Mouse (Mus musculus) neural tube, embryonic 15.5 days (tissue): Measurements from ENCODE around the gene Rnf214. TPM values are rescaled to one million over a fixed set of nuclear protein-coding genes. Genes with fewer than 3 reads are reported as not detected.

Experiments used
- ATAC-seq: fragments of 200-750 bp; cut with Nextera tagmentation; 2 replicates; pipeline ENCODE4 v1.8.0; 2017; ENCODE audit warnings: mild to moderate bottlenecking, moderate TSS enrichment, moderate library complexity; ENCODE audit not compliant: low FRiP score
- H3K27ac ChIP-seq: fragments of 300-500 bp; sonication (generic); replicated peaks from 2 replicates; pipeline ENCODE4 v1.5.1; 2015; ENCODE audit warnings: mild to moderate bottlenecking, inconsistent platforms
- H3K27me3 ChIP-seq: fragments of 300-500 bp; sonication (generic); replicated peaks from 2 replicates; pipeline ENCODE4 v1.6.1; 2015; ENCODE audit warnings: inconsistent platforms
- H3K36me3 ChIP-seq: fragments of 300-500 bp; sonication (generic); 2 replicates; pipeline ENCODE4 v1.6.1; 2015; ENCODE audit warnings: inconsistent platforms
- H3K4me1 ChIP-seq: fragments of 300-500 bp; sonication (generic); 2 replicates; pipeline ENCODE4 v1.6.1; 2015; ENCODE audit warnings: inconsistent platforms
- H3K4me2 ChIP-seq: fragments of 300-500 bp; sonication (generic); 2 replicates; pipeline ENCODE4 v1.6.1; 2015; ENCODE audit warnings: inconsistent platforms, mild to moderate bottlenecking, moderate library complexity
- H3K4me3 ChIP-seq: fragments of 300-500 bp; sonication (generic); replicated peaks from 2 replicates; pipeline ENCODE4 v1.5.1; 2015; ENCODE audit warnings: mild to moderate bottlenecking, inconsistent platforms
- H3K9ac ChIP-seq: fragments of 300-500 bp; sonication (generic); replicated peaks from 2 replicates; pipeline ENCODE4 v1.6.1; 2015; ENCODE audit warnings: mild to moderate bottlenecking, inconsistent platforms
- H3K9me3 ChIP-seq: fragments of 300-500 bp; sonication (generic); replicated peaks from 2 replicates; pipeline ENCODE4 v1.6.1; 2016; ENCODE audit warnings: inconsistent platforms
- WGBS: fragments of 180-500 bp; shearing (Covaris S2); methylation state at CpG from one replicate; pipeline ENCODE4 v1.1.7; 2015; ENCODE audit warnings: mixed read lengths; 5-methylcytosine and 5-hydroxymethylcytosine counted together
- microRNA-seq: library from miRNA; unstranded; fragments of <30 nt; microRNA quantifications from one replicate; pipeline ENCODE4, GENCODE M21; 2017
- polyA plus RNA-seq: library from polyadenylated mRNA; unstranded; fragments of >200 nt; fragmentation: Nextera tagmentation; extraction: Ambion mirVana; gene quantifications from 2 replicates; pipeline ENCODE4 v1.2.1, GENCODE M21; 2015

Gene Rnf214
- polyA plus RNA-seq, 1 experiment from 2014 or later, result 83.6 TPM

DNA sequence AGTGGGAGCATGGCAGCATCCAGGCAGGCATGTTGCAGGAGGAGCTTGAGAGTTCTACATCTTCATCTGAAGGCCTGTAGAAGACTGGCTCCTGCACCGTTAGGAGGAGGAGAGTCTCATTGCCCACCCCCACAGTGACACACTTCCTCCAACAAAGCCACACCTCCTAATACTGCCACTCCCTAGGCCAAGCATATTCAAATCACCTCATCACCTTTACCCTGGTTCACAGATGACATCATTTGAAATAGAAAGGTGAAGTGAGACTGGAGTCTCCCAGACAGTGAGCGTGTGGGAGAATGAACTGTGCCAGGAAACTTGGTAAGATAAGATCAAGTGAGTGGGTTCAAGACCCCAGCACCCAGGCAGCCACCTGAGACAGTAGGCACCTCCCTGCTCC, 73.2 kb downstream of the Rnf214 start:
- H3K4me1 ChIP-seq, result peaks cover 3% of the 10 kb centered on the region
- no peaks in the 10 kb centered on the region for H3K9me3 ChIP-seq
- no peaks in the 10 kb centered on the region for H3K27me3 ChIP-seq
- ATAC-seq, result no peak
- no peak overlapping the region for H3K27ac ChIP-seq
- no peak overlapping the region for H3K9ac ChIP-seq
- H3K36me3 ChIP-seq, result no peaks in the 10 kb centered on the region
- H3K4me3 ChIP-seq, result no peak overlapping the region
- H3K4me2 ChIP-seq, result no peak overlapping the region
- WGBS, result 83% methylated on average over 2 of the region's 2 CpGs

DNA sequence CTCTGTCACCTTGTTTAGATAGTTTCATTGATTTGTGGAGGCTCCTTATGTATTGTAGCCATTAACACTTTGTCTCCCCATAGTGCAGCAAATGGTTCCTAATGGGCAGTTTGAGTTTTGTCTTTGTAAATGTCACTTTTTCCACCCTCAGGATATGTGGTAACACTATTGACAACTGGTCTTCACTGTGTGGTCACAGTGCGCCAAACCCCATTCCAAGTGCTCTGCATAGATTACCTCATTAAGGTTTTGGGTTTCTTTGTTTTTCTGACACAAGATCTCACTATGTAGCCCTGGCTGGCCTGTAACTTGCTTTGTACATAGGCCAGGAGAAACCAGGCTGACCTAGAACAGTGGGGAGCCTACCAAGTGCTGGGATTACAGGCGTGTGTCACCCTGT, 73.8 kb downstream of the Rnf214 start:
- 89% methylated on average over 2 of the region's 2 CpGs for WGBS
- H3K9me3 ChIP-seq, result no peaks in the 10 kb centered on the region
- H3K36me3 ChIP-seq, result no peaks in the 10 kb centered on the region
- H3K27ac ChIP-seq, result no peak overlapping the region
- no peak for ATAC-seq
- no peak overlapping the region for H3K9ac ChIP-seq
- no peaks in the 10 kb centered on the region for H3K27me3 ChIP-seq
- H3K4me1 ChIP-seq, result peaks cover under 1% of the 10 kb centered on the region
- H3K4me3 ChIP-seq, result no peak overlapping the region
- H3K4me2 ChIP-seq, result no peak overlapping the region

DNA sequence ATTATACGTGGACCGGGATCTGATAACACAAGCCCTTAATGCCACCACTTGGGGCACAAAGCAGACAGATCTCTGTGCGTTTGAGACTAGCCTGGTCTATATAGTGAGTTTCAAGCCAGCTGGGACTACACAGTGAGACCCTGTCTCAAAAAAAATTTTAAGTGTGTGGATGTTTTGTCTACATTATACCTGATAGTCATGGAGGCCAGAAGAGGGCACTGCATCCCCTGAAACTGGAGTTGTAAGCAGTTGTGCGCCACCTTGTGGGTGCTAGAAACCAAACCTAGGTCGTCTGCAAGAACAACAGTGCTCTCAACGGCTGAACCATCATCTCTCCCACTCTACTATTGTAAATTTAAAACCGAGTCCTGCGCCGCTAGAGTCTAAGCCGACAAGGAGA, 77.6 kb downstream of the Rnf214 start:
- H3K27me3 ChIP-seq, result no peaks in the 10 kb centered on the region
- WGBS, result 24% methylated on average over 10 of the region's 10 CpGs
- ATAC-seq, result peak; percentile 68
- no peaks in the 10 kb centered on the region for H3K36me3 ChIP-seq
- no peaks in the 10 kb centered on the region for H3K9me3 ChIP-seq
- H3K27ac ChIP-seq, result peak overlapping the region; percentile 19; the same call in 1 of the 2 replicates
- peak overlapping the region; percentile 72 for H3K4me3 ChIP-seq
- peak overlapping the region; percentile 88 for H3K4me2 ChIP-seq
- H3K9ac ChIP-seq, result no peak overlapping the region
- peaks cover 11% of the 10 kb centered on the region for H3K4me1 ChIP-seq

DNA sequence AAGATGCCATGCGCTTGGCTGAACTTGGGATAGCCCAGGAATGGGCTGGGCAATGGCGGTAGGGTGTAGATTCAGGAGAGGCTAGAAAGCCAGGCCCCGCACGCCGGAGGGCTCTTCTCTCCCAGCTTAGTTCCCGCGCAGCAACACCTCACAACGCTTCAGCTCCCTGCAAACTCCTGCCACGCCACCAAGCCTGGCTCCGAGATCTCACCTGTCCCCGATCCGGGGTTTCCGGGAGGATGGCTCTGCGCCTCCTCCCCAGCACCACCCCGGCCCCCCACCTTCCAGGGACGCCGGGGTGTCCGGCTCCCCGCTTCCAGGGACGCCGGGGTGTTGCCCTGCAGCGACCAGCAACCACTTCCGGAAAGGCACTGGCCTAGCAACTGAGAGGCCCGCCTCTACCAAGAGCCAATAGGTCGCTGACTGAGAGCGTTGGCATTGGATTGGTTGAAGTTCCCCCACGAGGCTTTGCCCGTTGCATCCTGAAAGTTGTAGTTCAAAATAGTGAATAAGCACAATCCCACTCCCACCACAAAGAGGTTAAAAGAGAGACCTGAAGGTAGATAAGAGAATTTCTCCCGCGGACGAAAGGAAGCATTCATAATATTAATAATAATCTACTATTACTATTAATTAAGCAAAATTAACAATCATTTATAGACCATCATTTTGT, 78.3 kb downstream of the Rnf214 start, which contains the start of gene Cep164:
Gene Cep164, minus strand, starts transcription at position 401 of the 673 bp plus-strand sequence.
- Histone ChIP-seq H3K4me3 (peak within 1 kb of the TSS; percentile 72), H3K9ac (peak within 1 kb of the TSS; percentile 57), H3K9me3 (no peaks in the 10 kb centered on the region), H3K27me3 (no peaks in the 10 kb centered on the region), H3K4me2 (peak within 1 kb of the TSS; percentile 88), H3K4me1 (peaks cover 11% of the 10 kb centered on the region), H3K27ac (peak within 1 kb of the TSS; percentile 78), H3K36me3 (0 out of 2 replicates have a peak, but pooled peaks cover 3% of the 10 kb centered on the region)
- under 1% methylated on average over 31 of the region's 31 CpGs for WGBS
- peak; percentile 96 for ATAC-seq

DNA sequence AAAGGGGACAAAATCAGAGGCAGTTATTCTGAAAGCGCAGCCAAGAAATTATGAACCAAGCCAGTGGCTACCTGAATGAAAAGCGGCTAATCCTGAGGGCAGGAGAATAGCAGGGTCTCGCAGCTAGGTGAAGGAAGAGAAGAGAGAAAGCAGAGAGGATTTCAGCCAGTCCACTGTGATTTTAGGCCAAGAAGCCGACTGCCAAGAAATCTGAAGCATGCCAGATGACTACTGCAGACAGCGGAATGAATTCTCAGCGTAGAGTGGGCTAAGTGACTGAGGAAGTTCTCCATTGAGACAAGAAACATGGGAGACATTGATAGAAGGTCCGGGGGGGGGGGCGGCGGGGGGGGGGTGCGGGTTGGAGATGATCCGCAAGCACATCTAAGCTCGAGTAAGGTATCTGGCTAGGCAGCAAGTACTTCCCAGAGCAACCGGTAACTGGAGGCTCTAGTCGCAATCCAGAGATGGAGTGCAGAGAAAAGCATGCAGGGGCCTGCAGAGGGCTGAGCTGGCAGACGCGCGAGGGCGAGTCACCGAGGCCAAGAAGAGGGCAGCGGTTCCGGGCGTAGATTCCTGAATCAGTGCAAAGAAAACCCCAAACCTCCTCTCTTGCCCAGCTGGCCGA, 78.9 kb downstream of the Rnf214 start:
- Histone ChIP-seq H3K9me3 (no peaks in the 10 kb centered on the region), H3K9ac (peak overlapping the region; percentile 57), H3K4me3 (peak overlapping the region; percentile 72), H3K27ac (peak overlapping the region; percentile 78), H3K27me3 (no peaks in the 10 kb centered on the region), H3K36me3 (0 out of 2 replicates have a peak, but pooled peaks cover 7% of the 10 kb centered on the region), H3K4me1 (peaks cover 11% of the 10 kb centered on the region), H3K4me2 (peak overlapping the region; percentile 88)
- WGBS, result 4% methylated on average over 23 of the region's 23 CpGs
- ATAC-seq, result peak; percentile 30; the same call in 1 of the 2 replicates

DNA sequence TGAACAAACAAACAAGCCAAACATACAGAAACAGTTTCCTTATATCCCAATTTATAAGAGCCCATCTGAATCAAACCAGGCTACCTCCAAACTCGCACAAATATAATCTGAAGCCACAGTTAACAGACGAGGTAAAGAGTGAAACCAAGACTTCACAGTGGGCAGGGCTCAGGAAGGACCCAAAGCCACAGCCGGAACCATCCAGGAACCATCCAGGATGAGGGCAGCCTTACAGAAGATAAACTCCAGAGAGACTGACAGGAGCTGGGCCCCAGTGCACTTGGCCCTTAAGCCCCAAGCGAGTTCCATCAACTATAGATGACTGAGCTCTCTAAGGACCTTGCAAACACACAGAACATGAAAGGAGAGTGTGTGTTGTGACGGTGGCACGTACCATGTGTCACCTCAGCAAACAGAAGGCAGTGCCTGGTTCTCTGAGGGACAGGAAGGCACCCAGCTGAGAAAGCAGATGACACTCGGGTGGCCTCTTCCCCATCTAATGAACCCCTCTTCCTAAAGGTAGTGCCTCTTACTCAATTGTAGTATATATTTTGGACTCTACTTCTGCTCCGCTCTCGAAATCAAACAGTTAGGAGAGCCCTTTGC, 88.2 kb downstream of the Rnf214 start:
- 89% methylated on average over 9 of the region's 9 CpGs for WGBS
- no peak overlapping the region for H3K9ac ChIP-seq
- ATAC-seq, result no peak

DNA sequence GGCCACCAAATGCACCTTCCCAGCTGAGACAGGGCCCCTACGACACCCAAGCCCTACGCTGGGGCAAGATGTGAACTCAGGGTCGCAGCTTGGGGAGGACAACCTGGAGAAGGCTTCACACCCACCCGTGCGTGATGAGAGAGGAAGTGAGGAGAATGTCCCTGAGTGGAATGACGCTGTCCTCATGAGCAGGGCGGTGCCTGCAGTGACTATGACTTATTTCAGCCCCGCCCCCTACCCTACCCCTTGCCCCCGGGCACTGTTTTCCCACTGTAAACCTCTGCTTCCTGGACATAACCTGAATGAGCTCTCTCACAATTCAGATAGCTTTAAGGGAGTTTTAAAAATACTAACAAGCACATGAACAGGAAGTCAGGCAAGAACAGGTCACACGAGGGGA, 91.2 kb downstream of the Rnf214 start:
- H3K27ac ChIP-seq, result no peak overlapping the region
- no peaks in the 10 kb centered on the region for H3K9me3 ChIP-seq
- ATAC-seq, result no peak
- no peak overlapping the region for H3K9ac ChIP-seq
- peaks cover 21% of the 10 kb centered on the region for H3K36me3 ChIP-seq
- WGBS, result 85% methylated on average over 10 of the region's 10 CpGs
- H3K4me2 ChIP-seq, result no peak overlapping the region
- H3K4me3 ChIP-seq, result no peak overlapping the region
- no peaks in the 10 kb centered on the region for H3K27me3 ChIP-seq
- H3K4me1 ChIP-seq, result no peaks in the 10 kb centered on the region

More for the DNA sequence above, 88.2 kb downstream of the Rnf214 start:
- Histone ChIP-seq H3K4me3 (no peak overlapping the region), H3K27me3 (no peaks in the 10 kb centered on the region), H3K27ac (no peak overlapping the region), H3K9me3 (no peaks in the 10 kb centered on the region), H3K4me1 (no peaks in the 10 kb centered on the region), H3K4me2 (no peak overlapping the region), H3K36me3 (peaks cover 34% of the 10 kb centered on the region)

DNA sequence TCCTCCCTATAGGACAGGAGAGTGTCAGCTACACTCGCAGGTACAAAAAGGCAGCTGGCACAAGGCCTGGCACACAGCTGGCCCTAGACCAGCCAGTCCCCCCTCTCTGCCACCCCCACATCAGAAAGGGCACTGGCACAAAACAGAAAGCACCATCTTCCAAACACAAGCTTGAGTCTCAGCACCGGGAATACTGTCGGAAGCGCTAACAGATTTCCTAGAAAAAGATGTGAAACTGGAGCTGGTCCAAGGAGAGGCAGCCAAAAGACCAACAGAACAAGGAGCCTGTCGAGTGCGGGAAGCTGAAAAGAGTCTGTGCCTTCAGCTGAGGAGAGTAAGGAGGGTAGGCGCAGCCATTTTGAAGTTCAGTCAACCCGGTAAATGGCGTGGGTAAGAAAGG, 91.6 kb downstream of the Rnf214 start:
- Histone ChIP-seq H3K4me1 (no peaks in the 10 kb centered on the region), H3K36me3 (peaks cover 21% of the 10 kb centered on the region), H3K4me3 (no peak overlapping the region), H3K27me3 (no peaks in the 10 kb centered on the region), H3K9me3 (no peaks in the 10 kb centered on the region), H3K27ac (no peak overlapping the region; the same call in 1 of the 2 replicates), H3K9ac (no peak overlapping the region), H3K4me2 (no peak overlapping the region)
- WGBS, result 77% methylated on average over 9 of the region's 9 CpGs
- ATAC-seq, result no peak

Small RNA genes lying within 50 kb of the gene (microRNA-seq; reads per million reads assigned to microRNA genes)
- not detected for gene Mir7087

Other genes with a start within 250 kb of the Rnf214 start
- 12.9 and 16.3 TPM in 2 replicates for gene Cep164, start 78.2 kb downstream of the Rnf214 start, polyA plus RNA-seq
- 43.3 and 49.3 TPM in 2 replicates for gene Bace1, start 68.3 kb downstream of the Rnf214 start, polyA plus RNA-seq
- 25.0 and 25.8 TPM in 2 replicates for gene Pcsk7, start 414 bp downstream of the Rnf214 start, polyA plus RNA-seq
- gene Tagln, start 29.1 kb upstream of the Rnf214 start, polyA plus RNA-seq, result 8.5 and 44.8 TPM in 2 replicates
- 49.2 and 55.1 TPM in 2 replicates for gene Sidt2, start 48.3 kb upstream of the Rnf214 start, polyA plus RNA-seq
- 250 and 251 TPM in 2 replicates for gene Pafah1b2, start 105.8 kb upstream of the Rnf214 start, polyA plus RNA-seq
- gene Sik3, start 105.9 kb upstream of the Rnf214 start, polyA plus RNA-seq, result 9.5 and 9.9 TPM in 2 replicates